ENCODE assay signal across 10 mouse cellular contexts in genomic region chr3:121550370-121550769, GRCm38 (mm10). TPM values are rescaled to one million over a fixed set of nuclear protein-coding genes. Genes with fewer than 3 reads are reported as not detected.
DNase-seq lines count a peak whose midpoint lies in the region; ATAC-seq and TF ChIP-seq lines count a peak whose summit lies in the region.
"Had no signal": no experiment of that assay in that cellular context is flagged by ENCODE, and none has a peak within 500 bp of the region (broad histone marks: within the 10 kb centered on the region; RNA-seq: fewer than 3 reads in every experiment).

No protein-coding gene starts in this region.

- H3K4me1 ChIP-seq in E14TG2a.4 (replicated peaks; ENCODE audit: low read depth, low read length) = peaks cover 27% of the 10 kb centered on the region
- peaks cover 6% of the 10 kb centered on the region; the same call in 1 of the 2 replicates for H3K4me1 ChIP-seq in embryonic facial prominence, embryonic 14.5 days (ENCODE audit: control insufficient read depth, insufficient read depth, low read length)

- no peak overlapping the region for H3K4me2 ChIP-seq in embryonic facial prominence, embryonic 14.5 days (ENCODE audit: low read depth, low read length)
- H3K4me2 ChIP-seq: limb, embryonic 15.5 days had no signal

- H3K27ac ChIP-seq in layer of hippocampus, adult 2 months = no peak overlapping the region
- no peak overlapping the region for H3K27ac ChIP-seq in embryonic facial prominence, embryonic 14.5 days (replicated peaks; ENCODE audit: low read depth, low read length)
- H3K27ac ChIP-seq: limb, embryonic 15.5 days had no signal

- peaks cover 3% of the 10 kb centered on the region; the same call in 1 of the 2 replicates for H3K27me3 ChIP-seq in E14TG2a.4 (ENCODE audit: insufficient read depth, low read length)
- H3K27me3 ChIP-seq in embryonic facial prominence, embryonic 14.5 days (replicated peaks; ENCODE audit: control insufficient read depth, insufficient read depth, low read length) = no peaks in the 10 kb centered on the region
- H3K27me3 ChIP-seq: limb, embryonic 15.5 days; Patski had no signal

- TF ChIP-seq CTCF in layer of hippocampus, adult 2 months (conservative IDR thresholded peaks at IDR 0.05) = peak; percentile 83
- TF ChIP-seq CTCF in E14TG2a.4 (conservative IDR thresholded peaks at IDR 0.05; ENCODE audit: low read length) = peak; percentile 54

- no peaks in the 10 kb centered on the region for H3K9me3 ChIP-seq in E14TG2a.4 (ENCODE audit: low read length)
- no peaks in the 10 kb centered on the region for H3K9me3 ChIP-seq in embryonic facial prominence, embryonic 14.5 days (ENCODE audit: control insufficient read depth, low read length)
- H3K9me3 ChIP-seq: limb, embryonic 15.5 days had no signal

- 4% methylated on average over 1 of the region's 1 CpGs for WGBS in embryonic facial prominence, embryonic 14.5 days

- ATAC-seq in embryonic facial prominence, embryonic 14.5 days (ENCODE audit: low read depth) = no peak
- ATAC-seq: Patski had no signal

- H3K36me3 ChIP-seq in E14TG2a.4 (ENCODE audit: insufficient read depth, low read length) = no peaks in the 10 kb centered on the region
- no peaks in the 10 kb centered on the region for H3K36me3 ChIP-seq in embryonic facial prominence, embryonic 14.5 days (ENCODE audit: control insufficient read depth, insufficient read depth, low read length)
- H3K36me3 ChIP-seq: limb, embryonic 15.5 days had no signal

- no peak overlapping the region for H3K9ac ChIP-seq in embryonic facial prominence, embryonic 14.5 days (ENCODE audit: low read depth, low read length)
- H3K9ac ChIP-seq: limb, embryonic 15.5 days had no signal

- no peak overlapping the region for H3K4me3 ChIP-seq in layer of hippocampus, adult 2 months
- H3K4me3 ChIP-seq in E14TG2a.4 (replicated peaks; ENCODE audit: low read length) = no peak overlapping the region
- no peak overlapping the region for H3K4me3 ChIP-seq in embryonic facial prominence, embryonic 14.5 days (ENCODE audit: low read depth, low read length)
- H3K4me3 ChIP-seq: limb, embryonic 15.5 days had no signal

- peak; percentile 78 to 83 for DNase-seq in cerebellum, postnatal 10 days
- DNase-seq in cerebellum, adult 9-11 months = no peak
- peak in 1 of 2 experiments; percentile 37 for DNase-seq in layer of hippocampus, adult 2 months (ENCODE audit: low spot score in 2 of 2)
- no peak for DNase-seq in layer of hippocampus, postnatal 36 days
- peak; percentile 67 for DNase-seq in embryonic facial prominence, embryonic 14.5 days (ENCODE audit: low spot score)
- DNase-seq in lung, postnatal 14 days = peak; percentile 75
- no peak for DNase-seq in ovary, postnatal 10 days (ENCODE audit: low spot score)

RNA-seq across cellular contexts. Expression of gene Slc44a3, which starts 18.2 kb away (rescaled TPM):
- total RNA-seq in layer of hippocampus, adult 2 months (2021) = not detected
- total RNA-seq in layer of hippocampus, postnatal 36 days (2021) = not detected
- 4.9 and 6.4 TPM in 2 replicates for polyA plus RNA-seq in embryonic facial prominence, embryonic 14.5 days (2014; fragmentation: Nextera tagmentation; extraction: Ambion mirVana)

Comparison
In these comparisons a context has a peak if more than half of its experiments do, and no peak if none do; other contexts are left out.
1. DNase-seq: peak in cerebellum, postnatal 10 days (2 of 2), embryonic facial prominence, embryonic 14.5 days (single experiment) and lung, postnatal 14 days (single experiment); none in cerebellum, adult 9-11 months (single experiment), layer of hippocampus, postnatal 36 days (0 of 2) and ovary, postnatal 10 days (single experiment).